Mouse (Mus musculus) forebrain, embryonic 16.5 days (tissue): ENCODE results near the gene Pan3. TPM values are rescaled to one million over a fixed set of nuclear protein-coding genes. Genes with fewer than 3 reads are reported as not detected.

ENCODE experiments used
- polyA plus RNA-seq: library from polyadenylated mRNA; unstranded; fragments of >200 nt; fragmentation: Nextera tagmentation; extraction: Ambion mirVana; gene quantifications from 2 replicates; pipeline ENCODE4 v1.2.1, GENCODE M21; 2015

Pan3 gene
- polyA plus RNA-seq, 1 experiment from 2014 or later: 67.0 TPM

Other genes with a start within 250 kb of the Pan3 start
- 1.5 and 1.9 TPM in 2 replicates for gene Gsx1, start 241.5 kb upstream of the Pan3 start, polyA plus RNA-seq
- gene Pdx1, start 160.2 kb upstream of the Pan3 start, polyA plus RNA-seq: not detected in 2 replicates
- not detected in 2 replicates for gene Cdx2, start 122.9 kb upstream of the Pan3 start, polyA plus RNA-seq
- not detected in 2 replicates for gene Urad, start 107.7 kb upstream of the Pan3 start, polyA plus RNA-seq
- gene Flt3, start 29.7 kb upstream of the Pan3 start, polyA plus RNA-seq: 0.10 and 0.18 TPM in 2 replicates